Mouse (Mus musculus) CH12.LX (cell line): Measurements from ENCODE around the gene Adamts3. TPM values are rescaled to one million over a fixed set of nuclear protein-coding genes. Genes with fewer than 3 reads are reported as not detected.

Experiments used
- DNase-seq: peaks from one replicate; pipeline ENCODE4 v3.0.0-alpha.2; 2013; ENCODE audit errors: extremely low read depth
- H3K27ac ChIP-seq: 2 replicates; pipeline ENCODE4 v1.5.1; 2012; ENCODE audit warnings: low read depth, mild to moderate bottlenecking, control low read depth, moderate library complexity; ENCODE audit not compliant: insufficient read depth
- H3K27me3 ChIP-seq: replicated peaks from 2 replicates; pipeline ENCODE3; 2012; ENCODE audit warnings: inconsistent platforms
- H3K36me3 ChIP-seq, 2 experiments: replicated peaks in 1 of 2; 2 replicates each; pipeline versions ENCODE3 to v1.6.1; 2012; ENCODE audit warnings: inconsistent platforms in 1 of 2, low read length in 1 of 2, mild to moderate bottlenecking in 1 of 2, mixed read lengths in 1 of 2, moderate library complexity in 1 of 2; ENCODE audit not compliant: control insufficient read depth in 1 of 2, insufficient read depth in 1 of 2
- H3K4me1 ChIP-seq, 2 experiments: 2 replicates each; pipeline ENCODE4 v1.6.1; 2012; ENCODE audit warnings: inconsistent platforms in 1 of 2, moderate library complexity in 1 of 2; ENCODE audit not compliant: insufficient read depth in 2 of 2, control insufficient read depth in 1 of 2
- H3K4me2 ChIP-seq: 2 replicates; pipeline ENCODE4 v1.6.1; 2012; ENCODE audit warnings: low read depth, mild to moderate bottlenecking, control low read depth; ENCODE audit not compliant: poor library complexity, insufficient read depth, severe bottlenecking
- H3K4me3 ChIP-seq, 3 experiments: fragments of 150-350 bp in 1 of 3; sonication (generic) in 1 of 3; replicated peaks in 1 of 3; 2 replicates each; pipeline versions ENCODE3 to v1.5.1; 2011 to 2012; ENCODE audit warnings: low read depth in 2 of 3, low read length in 2 of 3, mild to moderate bottlenecking in 2 of 3, moderate library complexity in 2 of 3, control low read depth in 1 of 3, improper control_type of control experiment in 1 of 3, inconsistent platforms in 1 of 3, mixed read lengths in 1 of 3; ENCODE audit not compliant: poor library complexity in 1 of 3
- H3K79me2 ChIP-seq: replicated peaks from 2 replicates; pipeline ENCODE4 v1.6.1; 2012; ENCODE audit warnings: mild to moderate bottlenecking, moderate library complexity; ENCODE audit not compliant: control insufficient read depth, poor library complexity, insufficient read depth, severe bottlenecking; ENCODE audit errors: extremely low read depth
- H3K9ac ChIP-seq: 2 replicates; pipeline ENCODE4 v1.6.1; 2012; ENCODE audit warnings: low read depth, mild to moderate bottlenecking, control low read depth, moderate library complexity; ENCODE audit not compliant: insufficient read depth
- H3K9me3 ChIP-seq: replicated peaks from 2 replicates; pipeline ENCODE3; 2012; ENCODE audit warnings: low read length, inconsistent platforms, mixed read lengths
- BHLHE40 ChIP-seq: IDR thresholded peaks from 2 replicates; pipeline ENCODE4 v1.6.1; 2011; ENCODE audit warnings: mild to moderate bottlenecking, low read depth, low read length, improper control_type of control experiment
- E2F4 ChIP-seq: IDR thresholded peaks from 2 replicates; pipeline ENCODE4 v1.6.1; 2011; ENCODE audit warnings: low read depth, low read length, improper control_type of control experiment; ENCODE audit not compliant: insufficient replicate concordance
- GABPA ChIP-seq: IDR thresholded peaks from 2 replicates; pipeline ENCODE4 v1.6.1; 2012; ENCODE audit warnings: low read depth, low read length, improper control_type of control experiment, inconsistent platforms; ENCODE audit not compliant: insufficient replicate concordance
- KAT2A ChIP-seq: IDR thresholded peaks from 2 replicates; pipeline ENCODE4 v1.6.1; 2012; ENCODE audit warnings: low read length, improper control_type of control experiment, inconsistent platforms; ENCODE audit not compliant: insufficient replicate concordance
- MAX ChIP-seq: IDR thresholded peaks from 2 replicates; pipeline ENCODE4 v1.6.1; 2011; ENCODE audit warnings: low read length, improper control_type of control experiment
- MAZ ChIP-seq: IDR thresholded peaks from 2 replicates; pipeline ENCODE4 v1.6.1; 2012; ENCODE audit warnings: low read depth, mild to moderate bottlenecking, inconsistent platforms, low read length, improper control_type of control experiment, moderate library complexity
- MEF2A ChIP-seq: IDR thresholded peaks from 2 replicates; pipeline ENCODE4 v1.6.1; 2014; ENCODE audit warnings: low read depth, mild to moderate bottlenecking, inconsistent platforms, low read length, improper control_type of control experiment, borderline replicate concordance
- MXI1 ChIP-seq: IDR thresholded peaks from 2 replicates; pipeline ENCODE4 v1.6.1; 2011; ENCODE audit warnings: mild to moderate bottlenecking, low read depth, low read length, improper control_type of control experiment
- NELFE ChIP-seq: IDR thresholded peaks from 2 replicates; pipeline ENCODE4 v1.6.1; 2011; ENCODE audit warnings: low read depth, low read length, improper control_type of control experiment
- POLR2AphosphoS2 ChIP-seq: IDR thresholded peaks from 2 replicates; pipeline ENCODE4 v1.6.1; 2011; ENCODE audit warnings: low read depth, low read length, improper control_type of control experiment
- RCOR1 ChIP-seq: conservative IDR thresholded peaks from 2 replicates; pipeline ENCODE4 v1.6.1; 2012; ENCODE audit warnings: low read depth, mild to moderate bottlenecking, inconsistent platforms, low read length, improper control_type of control experiment
- SMC3 ChIP-seq: IDR thresholded peaks from 2 replicates; pipeline ENCODE4 v1.6.1; 2011; ENCODE audit warnings: low read depth, low read length, improper control_type of control experiment
- TCF12 ChIP-seq: IDR thresholded peaks from 2 replicates; pipeline ENCODE4 v1.6.1; 2014; ENCODE audit warnings: low read depth, mild to moderate bottlenecking, inconsistent platforms, low read length, improper control_type of control experiment
- USF2 ChIP-seq: conservative IDR thresholded peaks from 2 replicates; pipeline ENCODE4 v1.6.1; 2011; ENCODE audit warnings: low read depth, low read length, improper control_type of control experiment
- ZC3H11A ChIP-seq: IDR thresholded peaks from 2 replicates; pipeline ENCODE4 v1.6.1; 2012; ENCODE audit warnings: low read depth, mild to moderate bottlenecking, inconsistent platforms, low read length, improper control_type of control experiment
- ZKSCAN1 ChIP-seq: IDR thresholded peaks from 2 replicates; pipeline ENCODE4 v1.6.1; 2012; ENCODE audit warnings: low read depth, inconsistent platforms, low read length, improper control_type of control experiment, borderline replicate concordance
- ZMIZ1 ChIP-seq: IDR thresholded peaks from 2 replicates; pipeline ENCODE4 v1.6.1; 2012; ENCODE audit warnings: low read depth, mild to moderate bottlenecking, inconsistent platforms, low read length, improper control_type of control experiment
- ZNF384 ChIP-seq: IDR thresholded peaks from 2 replicates; pipeline ENCODE4 v1.6.1; 2012; ENCODE audit warnings: low read depth, low read length, improper control_type of control experiment, inconsistent platforms
- dilution Hi-C: fragments of 300-500 bp; cut with MboI; formaldehyde crosslinking; loops from 2 replicates; pipeline ENCODE4 v1.14.3; 2020; ENCODE audit warnings: low sequenced_read_pairs; ENCODE audit not compliant: extremely low pct_unique_long_range_greater_than_20kb, extremely low pct_ligation_motif_present
- in situ Hi-C: fragments of 300-500 bp; cut with MboI; formaldehyde crosslinking; loops from 3 replicates; pipeline ENCODE4 v1.14.3; 2019; ENCODE audit warnings: low sequenced_read_pairs, low pct_ligation_motif_present, low pct_unique_long_range_greater_than_20kb, mixed read lengths
- polyA plus RNA-seq: library from polyadenylated mRNA; unstranded; fragments of >175 nt; gene quantifications from 2 replicates; pipeline ENCODE4 v1.2.1, GENCODE M21; 2012; ENCODE audit warnings: low read depth; ENCODE audit not compliant: insufficient read length
- total RNA-seq, 2 experiments: library from RNA; depleted of rRNA; stranded (reverse); fragments of 300-350 nt in 1 of 2; fragments of >200 nt in 1 of 2; gene quantifications; 2 replicates each; pipeline ENCODE4 v1.2.3; 2012 to 2014

Adamts3 gene
- total and polyA plus RNA-seq, 3 experiments, result not detected

- TF ChIP-seq KAT2A, result no peak
- TF ChIP-seq MXI1, result no peak
- TF ChIP-seq USF2, result no peak
- TF ChIP-seq POLR2AphosphoS2, result no peak
- TF ChIP-seq MAZ, result no peak
- no peak for TF ChIP-seq ZNF384
- no peak for TF ChIP-seq NELFE
- no peak for TF ChIP-seq RCOR1
- TF ChIP-seq, all 38 proteins: peak for 0
- Histone ChIP-seq H3K9ac (no peak overlapping the region), H3K4me2 (no peak overlapping the region), H3K4me3 (no peak overlapping the region), H3K9me3 (peaks cover 13% of the 10 kb centered on the region), H3K27ac (no peak overlapping the region), H3K36me3 (no peaks in the 10 kb centered on the region), H3K79me2 (no peaks in the 10 kb centered on the region), H3K27me3 (no peaks in the 10 kb centered on the region), H3K4me1 (no peaks in the 10 kb centered on the region)
- DNase-seq, result no peak
- dilution Hi-C loops, result no loop called here
- in situ Hi-C loops, result no loop called here
These were observed 171.8 kb downstream of the Adamts3 start for GRCm38 (mm10) chr5:89711116-89711859.

- Histone ChIP-seq H3K27me3 (no peaks in the 10 kb centered on the region), H3K36me3 (no peaks in the 10 kb centered on the region), H3K79me2 (no peaks in the 10 kb centered on the region), H3K4me3 (no peak overlapping the region), H3K4me2 (no peak overlapping the region), H3K4me1 (no peaks in the 10 kb centered on the region), H3K9me3 (peaks cover 13% of the 10 kb centered on the region), H3K9ac (no peak overlapping the region), H3K27ac (no peak overlapping the region)
- in situ Hi-C loops (no loop called here), dilution Hi-C loops (no loop called here)
- no peak for TF ChIP-seq E2F4
- TF ChIP-seq BHLHE40, result no peak
- TF ChIP-seq MAX, result no peak
- TF ChIP-seq ZKSCAN1, result no peak
- TF ChIP-seq TCF12, result no peak
- TF ChIP-seq SMC3, result no peak
- no peak for TF ChIP-seq MAZ
- no peak for TF ChIP-seq MEF2A
- no peak for TF ChIP-seq ZC3H11A
- no peak for TF ChIP-seq MXI1
- TF ChIP-seq GABPA, result no peak
- TF ChIP-seq ZMIZ1, result no peak
- no peak for TF ChIP-seq POLR2AphosphoS2
- DNase-seq, result no peak
These were observed 173.7 kb downstream of the Adamts3 start for GRCm38 (mm10) chr5:89709459-89709858.
